Mouse (Mus musculus): ENCODE results near the gene Ntn4. TPM values are rescaled to one million over a fixed set of nuclear protein-coding genes. Genes with fewer than 3 reads are reported as not detected.

Gene Ntn4
- total and polyA plus RNA-seq, 3 experiments, result 7.4 to 14.9 (median 14.0) TPM

- Histone ChIP-seq H3K4me3 (no peak overlapping the region), H3K27ac (peak overlapping the region; percentile 38), H3K4me1 (ENCODE audit: control insufficient read depth, insufficient read depth, low read length) (peaks cover 2% of the 10 kb centered on the region; the same call in 1 of the 2 replicates), H3K9ac (ENCODE audit: low read depth, low read length) (no peak overlapping the region), H3K27me3 (ENCODE audit: control insufficient read depth, insufficient read depth, low read length) (no peaks in the 10 kb centered on the region), H3K79me2 (replicated peaks; ENCODE audit: control insufficient read depth, insufficient read depth, low read length) (no peaks in the 10 kb centered on the region), H3K36me3 (ENCODE audit: control insufficient read depth, insufficient read depth, low read length) (no peaks in the 10 kb centered on the region)
- 27% methylated on average over 6 of the region's 6 CpGs for WGBS
- peak; percentile 72 to 85 for DNase-seq
- TF ChIP-seq EP300 (IDR thresholded peaks at IDR 0.05; ENCODE audit: insufficient read depth, low read depth, low read length), result peak; percentile 47; the same call in 1 of the 2 replicates
- TF ChIP-seq POLR2A (IDR thresholded peaks at IDR 0.05; ENCODE audit: insufficient read depth, low read depth, low read length), result no peak
- no peak for TF ChIP-seq CTCF (IDR thresholded peaks at IDR 0.05)
- intact Hi-C loops (cut with DNase I), result no loop called here
Measured at GRCm38 (mm10) chr10:93736114-93736645, 95.7 kb downstream of the Ntn4 start.

GRCm38 (mm10) chr10:93737080-93737479 is 96.6 kb downstream of the Ntn4 start:
- Histone ChIP-seq H3K9ac (ENCODE audit: low read depth, low read length) (no peak overlapping the region), H3K4me3 (no peak overlapping the region), H3K4me1 (ENCODE audit: control insufficient read depth, insufficient read depth, low read length) (peaks cover 2% of the 10 kb centered on the region; the same call in 1 of the 2 replicates), H3K27ac (peak overlapping the region; percentile 54), H3K27me3 (ENCODE audit: control insufficient read depth, insufficient read depth, low read length) (no peaks in the 10 kb centered on the region), H3K36me3 (ENCODE audit: control insufficient read depth, insufficient read depth, low read length) (no peaks in the 10 kb centered on the region), H3K79me2 (replicated peaks; ENCODE audit: control insufficient read depth, insufficient read depth, low read length) (no peaks in the 10 kb centered on the region)
- WGBS, result 76% methylated on average over 5 of the region's 5 CpGs
- intact Hi-C loops (cut with DNase I), result no loop called here
- DNase-seq, result peak; percentile 35 to 47
- no peak for TF ChIP-seq POLR2A (IDR thresholded peaks at IDR 0.05; ENCODE audit: insufficient read depth, low read depth, low read length)
- no peak for TF ChIP-seq CTCF (IDR thresholded peaks at IDR 0.05)
- TF ChIP-seq EP300 (IDR thresholded peaks at IDR 0.05; ENCODE audit: insufficient read depth, low read depth, low read length), result no peak

GRCm38 (mm10) chr10:93741446-93742096 is 101.1 kb downstream of the Ntn4 start:
- Histone ChIP-seq H3K27me3 (ENCODE audit: control insufficient read depth, insufficient read depth, low read length) (no peaks in the 10 kb centered on the region), H3K36me3 (ENCODE audit: control insufficient read depth, insufficient read depth, low read length) (no peaks in the 10 kb centered on the region), H3K27ac (no peak overlapping the region), H3K79me2 (replicated peaks; ENCODE audit: control insufficient read depth, insufficient read depth, low read length) (no peaks in the 10 kb centered on the region), H3K4me3 (no peak overlapping the region), H3K4me1 (ENCODE audit: control insufficient read depth, insufficient read depth, low read length) (no peaks in the 10 kb centered on the region; the same call in 1 of the 2 replicates), H3K9ac (ENCODE audit: low read depth, low read length) (no peak overlapping the region)
- intact Hi-C loops (cut with DNase I), result no loop called here
- TF ChIP-seq EP300 (IDR thresholded peaks at IDR 0.05; ENCODE audit: insufficient read depth, low read depth, low read length), result no peak
- no peak for TF ChIP-seq POLR2A (IDR thresholded peaks at IDR 0.05; ENCODE audit: insufficient read depth, low read depth, low read length)
- TF ChIP-seq CTCF (IDR thresholded peaks at IDR 0.05), result no peak
- no peak for DNase-seq
- WGBS, result 76% methylated on average over 14 of the region's 14 CpGs

GRCm38 (mm10) chr10:93742097-93742446 is 101.6 kb downstream of the Ntn4 start:
- H3K4me1 ChIP-seq (ENCODE audit: control insufficient read depth, insufficient read depth, low read length), result no peaks in the 10 kb centered on the region; the same call in 1 of the 2 replicates
- no peak overlapping the region for H3K4me3 ChIP-seq
- DNase-seq, result no peak
- H3K27ac ChIP-seq, result no peak overlapping the region
- no peaks in the 10 kb centered on the region for H3K27me3 ChIP-seq (ENCODE audit: control insufficient read depth, insufficient read depth, low read length)
- no peak overlapping the region for H3K9ac ChIP-seq (ENCODE audit: low read depth, low read length)
- no peaks in the 10 kb centered on the region for H3K36me3 ChIP-seq (ENCODE audit: control insufficient read depth, insufficient read depth, low read length)
- no peak for TF ChIP-seq EP300 (IDR thresholded peaks at IDR 0.05; ENCODE audit: insufficient read depth, low read depth, low read length)
- TF ChIP-seq CTCF (IDR thresholded peaks at IDR 0.05), result no peak
- TF ChIP-seq POLR2A (IDR thresholded peaks at IDR 0.05; ENCODE audit: insufficient read depth, low read depth, low read length), result no peak
- WGBS, result 58% methylated on average over 3 of the region's 3 CpGs
- H3K79me2 ChIP-seq (replicated peaks; ENCODE audit: control insufficient read depth, insufficient read depth, low read length), result no peaks in the 10 kb centered on the region
- intact Hi-C loops (cut with DNase I), result no loop called here

- no peak overlapping the region for H3K27ac ChIP-seq
- no peak overlapping the region for H3K9ac ChIP-seq (ENCODE audit: low read depth, low read length)
- no peaks in the 10 kb centered on the region for H3K4me1 ChIP-seq (ENCODE audit: control insufficient read depth, insufficient read depth, low read length)
- intact Hi-C loops (cut with DNase I), result no loop called here
- TF ChIP-seq POLR2A (IDR thresholded peaks at IDR 0.05; ENCODE audit: insufficient read depth, low read depth, low read length) (no peak), EP300 (IDR thresholded peaks at IDR 0.05; ENCODE audit: insufficient read depth, low read depth, low read length) (no peak), CTCF (IDR thresholded peaks at IDR 0.05) (no peak)
- H3K36me3 ChIP-seq (ENCODE audit: control insufficient read depth, insufficient read depth, low read length), result no peaks in the 10 kb centered on the region
- DNase-seq, result no peak
- H3K27me3 ChIP-seq (ENCODE audit: control insufficient read depth, insufficient read depth, low read length), result no peaks in the 10 kb centered on the region
- no peaks in the 10 kb centered on the region for H3K79me2 ChIP-seq (replicated peaks; ENCODE audit: control insufficient read depth, insufficient read depth, low read length)
- WGBS, result 41% methylated on average over 6 of the region's 6 CpGs
- H3K4me3 ChIP-seq, result no peak overlapping the region
Measured at GRCm38 (mm10) chr10:93742598-93742997, 102.1 kb downstream of the Ntn4 start.
